Comparison of ENCODE assay signal across 12 mouse cellular contexts in genomic region chr6:97305010-97305409, GRCm38 (mm10). TPM values are rescaled to one million over a fixed set of nuclear protein-coding genes. Genes with fewer than 3 reads are reported as not detected.
DNase-seq lines count a peak whose midpoint lies in the region; ATAC-seq and TF ChIP-seq lines count a peak whose summit lies in the region.
"Had no signal": no experiment of that assay in that cellular context is flagged by ENCODE, and none has a peak within 500 bp of the region (broad histone marks: within the 10 kb centered on the region; RNA-seq: fewer than 3 reads in every experiment).

No protein-coding gene starts in this region.

- H3K4me1 ChIP-seq in lung, embryonic 14.5 days (ENCODE audit: insufficient read depth), result 0 out of 2 replicates have a peak, but pooled peaks cover 3% of the 10 kb centered on the region
- no peaks in the 10 kb centered on the region for H3K4me1 ChIP-seq in lung, adult 2 months (ENCODE audit: control insufficient read depth, insufficient read depth, low read length)
- H3K4me1 ChIP-seq in cerebellum, adult 2 months (ENCODE audit: control insufficient read depth, insufficient read depth, low read length), result peaks cover 6% of the 10 kb centered on the region; the same call in 1 of the 2 replicates
- H3K4me1 ChIP-seq in limb, embryonic 15.5 days, result peaks cover 6% of the 10 kb centered on the region; the same call in 1 of the 2 replicates
- H3K4me1 ChIP-seq in kidney, embryonic 14.5 days (ENCODE audit: control insufficient read depth, insufficient read depth, low read length), result no peaks in the 10 kb centered on the region
- no peaks in the 10 kb centered on the region for H3K4me1 ChIP-seq in lung, postnatal 0 days (ENCODE audit: insufficient read depth, low read depth, low read length)

- DNase-seq in heart, adult 18-20 months, result peak; percentile 29 to 38
- DNase-seq in heart, postnatal 14 days, result no peak
- no peak for DNase-seq in lung, embryonic 14.5 days
- DNase-seq in lung, adult 2 months, result no peak
- peak; percentile 65 to 68 for DNase-seq in cerebellum, adult 2 months
- no peak for DNase-seq in lung, postnatal 0 days (ENCODE audit: low spot score)

- TF ChIP-seq POLR2A in lung, adult 2 months (IDR thresholded peaks at IDR 0.05; ENCODE audit: borderline replicate concordance, extremely low read depth, low read depth, low read length), result no peak
- no peak for TF ChIP-seq POLR2A in cerebellum, adult 2 months (IDR thresholded peaks at IDR 0.05; ENCODE audit: borderline replicate concordance, insufficient read depth, low read length)

- H3K36me3 ChIP-seq in lung, embryonic 14.5 days (ENCODE audit: insufficient read depth), result peaks cover 37% of the 10 kb centered on the region
- H3K36me3 ChIP-seq in limb, embryonic 15.5 days, result 0 out of 2 replicates have a peak, but pooled peaks cover 6% of the 10 kb centered on the region
- H3K36me3 ChIP-seq in kidney, embryonic 14.5 days (ENCODE audit: control insufficient read depth, insufficient read depth, low read length), result peaks cover 29% of the 10 kb centered on the region; the same call in 1 of the 2 replicates
- peaks cover 9% of the 10 kb centered on the region; the same call in 1 of the 2 replicates for H3K36me3 ChIP-seq in lung, postnatal 0 days (ENCODE audit: insufficient read depth, low read length)

- no peak overlapping the region for H3K9ac ChIP-seq in lung, embryonic 14.5 days
- H3K9ac ChIP-seq in limb, embryonic 15.5 days, result no peak overlapping the region
- H3K9ac ChIP-seq in kidney, embryonic 14.5 days (ENCODE audit: low read depth, low read length), result no peak overlapping the region
- no peak overlapping the region for H3K9ac ChIP-seq in lung, postnatal 0 days (replicated peaks; ENCODE audit: low read depth)

- H3K4me3 ChIP-seq in lung, embryonic 14.5 days (ENCODE audit: low read depth, low read length), result no peak overlapping the region
- no peak overlapping the region for H3K4me3 ChIP-seq in lung, adult 2 months (replicated peaks; ENCODE audit: extremely low read depth, low read depth, low read length)
- H3K4me3 ChIP-seq in cerebellum, adult 2 months (replicated peaks; ENCODE audit: insufficient read depth, low read depth, low read length), result peak overlapping the region; percentile 96
- no peak overlapping the region for H3K4me3 ChIP-seq in limb, embryonic 15.5 days
- no peak overlapping the region for H3K4me3 ChIP-seq in kidney, embryonic 14.5 days (ENCODE audit: low read length)
- H3K4me3 ChIP-seq in lung, postnatal 0 days (ENCODE audit: low read depth, low read length), result no peak overlapping the region

- H3K27ac ChIP-seq in lung, embryonic 14.5 days (ENCODE audit: low read depth), result peak overlapping the region; percentile 24; the same call in 1 of the 2 replicates
- H3K27ac ChIP-seq in cerebellum, adult 2 months (ENCODE audit: insufficient read depth, low read length), result no peak overlapping the region
- peak overlapping the region; percentile 51; the same call in 1 of the 2 replicates for H3K27ac ChIP-seq in limb, embryonic 15.5 days
- H3K27ac ChIP-seq in kidney, embryonic 14.5 days (ENCODE audit: low read depth, low read length), result no peak overlapping the region; the same call in 1 of the 2 replicates
- no peak overlapping the region for H3K27ac ChIP-seq in lung, postnatal 0 days (ENCODE audit: low read length)
- H3K27ac ChIP-seq: kidney, postnatal 0 days had no signal

- WGBS in lung, embryonic 14.5 days, result 68% methylated on average over 11 of the region's 11 CpGs
- 67% methylated on average over 11 of the region's 11 CpGs for WGBS in lung, adult 2 months
- WGBS in cerebellum, adult 2 months, result 4% methylated on average over 11 of the region's 11 CpGs
- 56% methylated on average over 11 of the region's 11 CpGs for WGBS in limb, embryonic 15.5 days
- 84% methylated on average over 11 of the region's 11 CpGs for WGBS in kidney, embryonic 14.5 days
- 54% methylated on average over 11 of the region's 11 CpGs for WGBS in lung, postnatal 0 days

- no peaks in the 10 kb centered on the region for H3K27me3 ChIP-seq in lung, embryonic 14.5 days (ENCODE audit: insufficient read depth, low read length)
- H3K27me3 ChIP-seq in cerebellum, adult 2 months (ENCODE audit: control insufficient read depth, insufficient read depth, low read length), result no peaks in the 10 kb centered on the region
- H3K27me3 ChIP-seq in limb, embryonic 15.5 days, result no peaks in the 10 kb centered on the region
- no peaks in the 10 kb centered on the region for H3K27me3 ChIP-seq in kidney, embryonic 14.5 days (ENCODE audit: control insufficient read depth, insufficient read depth, low read length)
- H3K27me3 ChIP-seq in lung, postnatal 0 days (replicated peaks; ENCODE audit: insufficient read depth, low read length), result no peaks in the 10 kb centered on the region

- ATAC-seq in lung, embryonic 14.5 days (ENCODE audit: insufficient read depth), result no peak
- ATAC-seq in limb, embryonic 15.5 days (ENCODE audit: insufficient number of reproducible peaks, low FRiP score, low TSS enrichment, low read depth), result no peak
- no peak for ATAC-seq in kidney, embryonic 14.5 days (ENCODE audit: low FRiP score, low TSS enrichment)
- ATAC-seq in lung, postnatal 0 days, result no peak

- TF ChIP-seq EP300 in lung, postnatal 0 days (IDR thresholded peaks at IDR 0.05), result no peak

- TF ChIP-seq CTCF in lung, embryonic 14.5 days (IDR thresholded peaks at IDR 0.05; ENCODE audit: low read depth), result no peak
- no peak for TF ChIP-seq CTCF in lung, adult 2 months (IDR thresholded peaks at IDR 0.05; ENCODE audit: insufficient read depth, low read length)
- TF ChIP-seq CTCF in cerebellum, adult 2 months (IDR thresholded peaks at IDR 0.05; ENCODE audit: borderline replicate concordance, insufficient read depth, low read depth, low read length), result no peak
- TF ChIP-seq CTCF in lung, postnatal 0 days (IDR thresholded peaks at IDR 0.05), result no peak

- no peak overlapping the region for H3K4me2 ChIP-seq in lung, embryonic 14.5 days
- 0 out of 2 replicates have a peak overlapping the region, but pooled peaks have one; percentile 17 for H3K4me2 ChIP-seq in limb, embryonic 15.5 days
- no peak overlapping the region for H3K4me2 ChIP-seq in kidney, embryonic 14.5 days (replicated peaks; ENCODE audit: low read depth, low read length)
- H3K4me2 ChIP-seq in lung, postnatal 0 days (replicated peaks; ENCODE audit: low read depth, low read length), result no peak overlapping the region

- intact Hi-C loops in heart, postnatal 14 days (cut with DNase I), result no loop called here

- H3K9me3 ChIP-seq in lung, embryonic 14.5 days (ENCODE audit: low read depth, low read length), result no peaks in the 10 kb centered on the region
- no peaks in the 10 kb centered on the region for H3K9me3 ChIP-seq in limb, embryonic 15.5 days
- H3K9me3 ChIP-seq in kidney, embryonic 14.5 days (ENCODE audit: control insufficient read depth, low read length), result no peaks in the 10 kb centered on the region
- no peaks in the 10 kb centered on the region for H3K9me3 ChIP-seq in lung, postnatal 0 days (ENCODE audit: low read length)

RNA-seq across cellular contexts. Expression of gene Lmod3, which starts 52.5 kb away (rescaled TPM):
- total RNA-seq in heart, adult 18-20 months (2021), result 10 to 100 TPM; 58.1 to 67.1 TPM
- 10 to 100 TPM; 50.2 to 55.6 TPM for total RNA-seq in heart, postnatal 14 days (2021)
- polyA plus RNA-seq in lung, embryonic 14.5 days (2014; fragmentation: Nextera tagmentation; extraction: Ambion mirVana), result 0.11 and 0.35 TPM in 2 replicates
- 0.22 and 2.0 TPM in 2 replicates for polyA plus RNA-seq in lung, adult 2 months (2012; rRNA removed)
- 0.06 and 0.08 TPM in 2 replicates for polyA plus RNA-seq in cerebellum, adult 2 months (2012; rRNA removed)
- polyA plus RNA-seq in limb, embryonic 15.5 days (2015; fragmentation: Nextera tagmentation; extraction: Ambion mirVana), result 7.2 and 17.3 TPM in 2 replicates
- polyA plus RNA-seq in kidney, embryonic 14.5 days (2014; fragmentation: Nextera tagmentation; extraction: Ambion mirVana), result 0.09 TPM in 1 of 2 replicates, not detected in the other
- polyA plus RNA-seq in lung, postnatal 0 days (2015; fragmentation: Nextera tagmentation; extraction: Ambion mirVana), result 0.24 and 0.31 TPM in 2 replicates
- total RNA-seq: common myeloid progenitor, adult 5-6 weeks; megakaryocyte progenitor cell, adult 5-6 weeks had no signal
- polyA plus RNA-seq: frontal cortex, adult 2 months had no signal

Comparison
In these comparisons a context has a peak if more than half of its experiments do, and no peak if none do; other contexts are left out.
1. DNase-seq: peak in heart, adult 18-20 months (2 of 2) and cerebellum, adult 2 months (2 of 2); none in heart, postnatal 14 days (0 of 2), lung, embryonic 14.5 days (single experiment), lung, adult 2 months (single experiment) and lung, postnatal 0 days (single experiment).
2. H3K27ac ChIP-seq: peak in lung, embryonic 14.5 days (single experiment) and limb, embryonic 15.5 days (single experiment); none in cerebellum, adult 2 months (single experiment), kidney, embryonic 14.5 days (single experiment) and lung, postnatal 0 days (single experiment).